Mouse (Mus musculus) MEL (cell line): ENCODE data around the gene Gm49673.
"Not testable (repeated sequence)": the region's sequence is repeated elsewhere in the genome, so short reads cannot be mapped to it uniquely, and the experiment has no call there.

Experiments used
- MAX ChIP-seq: IDR thresholded peaks from 2 replicates; pipeline ENCODE4 v1.6.1; 2011; ENCODE audit warnings: low read length, improper control_type of control experiment
- POLR2A ChIP-seq, 2 experiments: IDR thresholded peaks; 2 replicates each; pipeline ENCODE4 v1.6.1; 2011 to 2012; ENCODE audit warnings: low read length in 2 of 2, mild to moderate bottlenecking in 2 of 2, control low read depth in 1 of 2, improper control_type of control experiment in 1 of 2, low read depth in 1 of 2, moderate library complexity in 1 of 2; ENCODE audit not compliant: control insufficient read depth in 1 of 2, insufficient read depth in 1 of 2, poor library complexity in 1 of 2
- TBP ChIP-seq: IDR thresholded peaks from 2 replicates; pipeline ENCODE4 v1.8.0; 2011; ENCODE audit warnings: low read depth, low read length, improper control_type of control experiment

- TF ChIP-seq MAX; POLR2A (IDR thresholded peaks at IDR 0.05; ENCODE audit: control insufficient read depth in 1 of 2, insufficient read depth in 1 of 2, low read depth in 1 of 2, low read length in 2 of 2, poor library complexity in 1 of 2); TBP: not testable (repeated sequence)
These were observed 56.3 kb downstream of the Gm49673 start for GRCm38 (mm10) chr17:8091320-8091719.
